Mouse (Mus musculus) heart, embryonic 15.5 days (tissue): ENCODE measurements around the gene Agxt. TPM values are rescaled to one million over a fixed set of nuclear protein-coding genes. Genes with fewer than 3 reads are reported as not detected.

Source experiments
- polyA plus RNA-seq: library from polyadenylated mRNA; unstranded; fragments of >200 nt; fragmentation: Nextera tagmentation; extraction: Ambion mirVana; gene quantifications from 2 replicates; pipeline ENCODE4 v1.2.1, GENCODE M21; 2015

The Agxt gene
- polyA plus RNA-seq, 1 experiment from 2014 or later: not detected

Other genes with a start within 250 kb of the Agxt start
- gene Ankmy1, start 232.3 kb upstream of the Agxt start, polyA plus RNA-seq: 0.10 and 0.77 TPM in 2 replicates
- 14.1 and 15.0 TPM in 2 replicates for gene Dusp28, start 228.3 kb upstream of the Agxt start, polyA plus RNA-seq
- gene Rnpepl1, start 224.5 kb upstream of the Agxt start, polyA plus RNA-seq: 33.5 and 49.5 TPM in 2 replicates
- 21.7 and 23.6 TPM in 2 replicates for gene Capn10, start 200.9 kb upstream of the Agxt start, polyA plus RNA-seq
- 0.43 and 0.94 TPM in 2 replicates for gene Gpr35, start 184.4 kb upstream of the Agxt start, polyA plus RNA-seq
- gene Aqp12, start 128.9 kb upstream of the Agxt start, polyA plus RNA-seq: not detected in 2 replicates
- gene Kif1a, start 33.3 kb upstream of the Agxt start, polyA plus RNA-seq: 10.2 and 13.8 TPM in 2 replicates
- 0.38 and 1.2 TPM in 2 replicates for gene 2310007B03Rik, start 25.7 kb downstream of the Agxt start, polyA plus RNA-seq
- 0.26 and 0.55 TPM in 2 replicates for gene Crocc2, start 33.5 kb downstream of the Agxt start, polyA plus RNA-seq
- 3.0 and 7.8 TPM in 2 replicates for gene Sned1, start 100.6 kb downstream of the Agxt start, polyA plus RNA-seq
- 19.2 and 22.5 TPM in 2 replicates for gene Mterf4, start 170.7 kb downstream of the Agxt start, polyA plus RNA-seq
- gene Ppp1r7, start 207.6 kb downstream of the Agxt start, polyA plus RNA-seq: 41.1 and 46.2 TPM in 2 replicates
- gene Pask, start 208.2 kb downstream of the Agxt start, polyA plus RNA-seq: 5.4 and 7.7 TPM in 2 replicates
- gene Ano7, start 238.7 kb downstream of the Agxt start, polyA plus RNA-seq: 0.16 and 0.33 TPM in 2 replicates